Mouse (Mus musculus) bone marrow macrophage, adult 2 months (primary cell): ENCODE results near the gene Exoc6b. TPM values are rescaled to one million over a fixed set of nuclear protein-coding genes. Genes with fewer than 3 reads are reported as not detected.
A peak's percentile ranks its signal among the peaks of the same experiment; 100 is the strongest.

ENCODE experiments used
- H3K27ac ChIP-seq: 2 replicates; pipeline ENCODE4 v1.5.1; 2012; ENCODE audit warnings: low read depth, low read length; ENCODE audit not compliant: insufficient read depth
- H3K4me1 ChIP-seq: 2 replicates; pipeline ENCODE4 v1.6.1; 2012; ENCODE audit warnings: low read length; ENCODE audit not compliant: control insufficient read depth, insufficient read depth
- H3K4me3 ChIP-seq: 2 replicates; pipeline ENCODE4 v1.5.1; 2012; ENCODE audit warnings: mild to moderate bottlenecking, low read length, moderate library complexity; ENCODE audit not compliant: insufficient read depth
- CTCF ChIP-seq: IDR thresholded peaks from 2 replicates; pipeline ENCODE4 v1.5.1; 2012; ENCODE audit warnings: low read depth, mild to moderate bottlenecking, low read length, moderate library complexity
- POLR2A ChIP-seq: IDR thresholded peaks from 2 replicates; pipeline ENCODE4 v1.6.1; 2012; ENCODE audit warnings: mild to moderate bottlenecking, low read depth, low read length, borderline replicate concordance
- polyA plus RNA-seq: library from polyadenylated mRNA; stranded (reverse); fragments of >200 nt; gene quantifications from 2 replicates; pipeline ENCODE4 v1.2.4, GENCODE M21; 2012; ENCODE audit not compliant: missing spikeins, insufficient read depth, insufficient read length

Exoc6b gene
- polyA plus RNA-seq, 1 experiment, result 18.8 TPM

DNA sequence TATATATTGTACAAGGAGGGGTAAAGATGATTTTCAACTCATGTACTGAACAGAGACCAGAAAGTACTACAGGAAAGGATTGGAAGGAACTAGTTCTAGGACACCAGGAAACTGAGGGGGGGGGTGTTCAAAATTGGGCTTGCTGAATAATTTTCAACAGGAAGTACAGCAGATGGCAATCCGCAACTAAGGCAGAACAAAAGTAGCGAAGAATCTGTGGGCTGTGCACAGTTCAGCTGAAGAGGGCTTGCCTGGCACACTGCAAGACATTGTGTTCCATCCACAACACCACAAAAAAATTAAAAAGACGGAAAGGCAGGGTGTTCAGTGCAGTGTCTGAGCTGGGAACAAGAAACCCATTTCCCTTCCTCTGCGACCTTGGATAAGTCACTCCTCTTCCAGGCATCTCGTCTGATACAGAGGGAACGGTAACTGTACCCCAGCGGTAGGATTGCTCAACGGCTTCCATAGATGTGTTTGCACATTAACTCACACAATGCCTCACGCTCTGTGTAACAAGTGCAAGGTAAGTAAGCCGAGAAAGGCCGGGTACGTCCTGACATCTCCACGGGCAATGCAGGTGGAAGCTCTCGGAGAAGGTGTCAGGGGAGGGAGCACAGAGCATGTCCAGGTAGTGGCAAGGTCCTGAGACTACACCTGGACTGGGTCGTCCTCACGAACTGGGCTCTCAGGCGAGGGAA is 841 bp downstream of the Exoc6b start:
- Histone ChIP-seq H3K4me3 (peak overlapping the region; percentile 86), H3K4me1 (peaks cover 10% of the 10 kb centered on the region), H3K27ac (peak overlapping the region; percentile 46)
- TF ChIP-seq CTCF (no peak), POLR2A (no peak)

DNA sequence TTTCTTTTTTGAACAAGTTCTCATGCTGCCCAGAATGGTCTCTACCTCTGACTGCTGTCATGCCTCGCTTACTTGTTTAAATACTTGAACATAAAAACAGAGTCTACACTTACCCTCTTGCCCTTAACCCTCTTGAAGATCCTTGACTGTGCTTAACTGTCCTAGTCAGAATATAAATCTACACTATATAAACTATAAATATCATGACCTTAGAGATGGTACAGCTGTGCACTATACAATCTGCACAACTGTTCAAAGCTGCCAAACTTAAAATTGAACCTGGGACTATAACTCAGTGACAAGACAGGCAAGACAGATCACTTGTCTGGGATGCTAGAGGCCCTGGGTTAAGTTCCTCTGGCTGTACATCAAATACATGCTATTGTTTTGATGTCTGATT is 11.7 kb downstream of the Exoc6b start:
- TF ChIP-seq CTCF (no peak), POLR2A (no peak)
- no peak overlapping the region for H3K4me3 ChIP-seq
- no peak overlapping the region for H3K27ac ChIP-seq
- 0 out of 2 replicates have a peak, but pooled peaks cover 4% of the 10 kb centered on the region for H3K4me1 ChIP-seq

DNA sequence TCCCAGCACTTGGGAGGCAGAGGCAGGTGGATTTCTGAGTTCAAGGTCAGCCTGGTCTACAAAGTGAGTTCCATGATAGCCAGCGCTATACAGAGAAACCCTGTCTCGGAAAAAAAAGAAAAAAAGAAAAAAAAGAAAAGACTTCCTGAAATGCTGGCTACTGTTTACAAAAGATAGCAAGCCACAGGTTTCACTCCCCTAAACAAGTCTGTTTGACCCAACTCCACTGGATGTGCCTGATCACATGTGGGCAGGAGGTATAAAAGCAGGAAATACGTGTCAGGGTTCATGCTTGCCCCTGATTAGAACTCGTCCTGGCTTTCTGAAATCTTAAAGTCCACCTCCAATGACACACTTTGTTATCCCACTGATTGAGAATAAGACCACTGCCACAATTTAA is 18.2 kb downstream of the Exoc6b start:
- Histone ChIP-seq H3K4me3 (no peak overlapping the region), H3K27ac (no peak overlapping the region), H3K4me1 (no peaks in the 10 kb centered on the region)
- TF ChIP-seq CTCF (no peak), POLR2A (no peak)

DNA sequence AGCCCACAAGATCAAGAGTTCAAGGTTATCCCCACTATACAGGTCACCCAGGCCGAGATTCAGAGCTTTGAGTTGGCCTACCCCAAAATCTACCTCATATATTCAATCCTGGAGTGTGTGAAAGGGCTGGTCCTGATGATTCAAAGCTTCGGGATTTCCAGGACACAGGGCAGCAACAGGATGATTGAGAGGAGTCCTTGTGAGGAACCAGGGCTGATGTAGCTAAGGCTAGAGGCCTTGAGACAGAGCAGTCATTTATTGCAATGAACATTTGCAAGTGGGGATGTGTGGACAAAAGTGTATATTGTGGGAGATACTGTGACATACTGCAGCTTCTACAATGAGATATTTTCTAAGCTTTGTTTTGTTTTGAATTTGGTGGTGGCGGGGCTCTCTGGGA is 22.8 kb downstream of the Exoc6b start:
- no peak for TF ChIP-seq POLR2A
- no peak for TF ChIP-seq CTCF
- H3K27ac ChIP-seq, result no peak overlapping the region
- no peaks in the 10 kb centered on the region for H3K4me1 ChIP-seq
- H3K4me3 ChIP-seq, result no peak overlapping the region

GRCm38 (mm10) chr6:85044621-85045152 is 24.6 kb downstream of the Exoc6b start:
- no peaks in the 10 kb centered on the region for H3K4me1 ChIP-seq

DNA sequence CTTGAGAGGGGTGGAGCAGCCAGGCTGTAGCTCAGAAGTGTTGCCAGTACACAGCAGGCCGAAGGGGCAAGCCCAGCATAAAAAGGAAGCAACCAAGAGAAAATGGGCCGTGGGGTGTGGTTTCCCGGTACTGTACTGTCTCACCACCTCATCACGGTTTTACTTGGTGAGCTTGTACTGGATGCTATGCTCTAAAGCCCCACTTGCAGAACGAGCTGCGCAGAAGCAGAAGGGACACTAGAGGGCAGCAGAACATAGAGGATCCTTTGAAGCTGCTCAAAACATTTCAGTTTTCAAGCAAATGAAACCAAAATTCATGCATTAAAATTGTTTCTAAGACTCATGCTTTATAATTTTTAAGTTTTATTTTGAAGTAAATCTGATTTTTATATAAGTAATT is 31.6 kb downstream of the Exoc6b start:
- H3K4me1 ChIP-seq, result peaks cover 6% of the 10 kb centered on the region
- H3K27ac ChIP-seq, result no peak overlapping the region
- TF ChIP-seq POLR2A, result no peak
- TF ChIP-seq CTCF, result peak; percentile 58
- no peak overlapping the region for H3K4me3 ChIP-seq

More at GRCm38 (mm10) chr6:85044621-85045152, 24.6 kb downstream of the Exoc6b start:
- H3K27ac ChIP-seq, result no peak overlapping the region
- TF ChIP-seq CTCF, result no peak
- TF ChIP-seq POLR2A, result no peak
- H3K4me3 ChIP-seq, result no peak overlapping the region

- Histone ChIP-seq H3K27ac (peak overlapping the region; percentile 64), H3K4me1 (peaks cover 39% of the 10 kb centered on the region), H3K4me3 (no peak overlapping the region)
- no peak for TF ChIP-seq CTCF
- TF ChIP-seq POLR2A, result no peak
Measured at GRCm38 (mm10) chr6:85029671-85030070, 39.6 kb downstream of the Exoc6b start.

DNA sequence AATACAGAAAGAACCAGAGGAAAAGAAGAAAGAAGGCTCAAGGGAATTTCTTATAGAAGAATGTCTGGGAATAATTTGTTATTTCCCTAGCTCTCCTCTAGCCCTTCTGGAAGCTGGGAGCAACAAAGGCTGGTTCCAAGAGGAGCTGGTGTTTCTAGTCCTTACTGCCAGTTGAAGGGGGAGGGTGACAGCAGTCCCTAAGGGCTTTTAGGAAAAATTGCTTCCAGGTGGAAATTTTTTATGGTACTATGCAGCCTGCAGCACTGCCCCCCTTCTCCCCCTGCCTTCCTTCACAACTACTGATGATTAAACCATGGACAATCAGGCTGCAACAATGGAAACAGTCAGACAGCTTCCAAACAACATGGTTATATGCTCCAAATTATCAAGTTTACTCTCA is 44.9 kb downstream of the Exoc6b start:
- H3K27ac ChIP-seq, result no peak overlapping the region
- no peak overlapping the region for H3K4me3 ChIP-seq
- TF ChIP-seq POLR2A, result no peak
- no peak for TF ChIP-seq CTCF
- peaks cover 31% of the 10 kb centered on the region for H3K4me1 ChIP-seq

DNA sequence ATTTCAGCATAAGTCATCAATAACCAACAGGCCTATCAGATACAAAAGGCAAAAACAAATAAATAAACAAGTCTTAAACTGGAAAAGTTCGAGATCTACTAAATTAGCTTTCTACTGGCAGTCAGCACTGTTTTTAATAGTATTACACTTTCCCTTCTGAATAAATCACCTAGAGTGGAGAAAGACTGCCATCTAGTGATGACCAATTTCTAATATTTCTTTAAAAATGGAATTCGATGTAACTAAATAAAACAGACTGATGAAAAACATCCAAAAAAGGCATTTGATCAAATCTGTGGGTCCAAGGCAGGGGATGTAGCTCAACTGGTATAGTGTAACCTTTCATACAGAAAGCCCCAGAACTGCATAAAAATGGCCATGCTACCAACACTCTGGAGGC is 52.3 kb downstream of the Exoc6b start:
- Histone ChIP-seq H3K27ac (no peak overlapping the region), H3K4me1 (no peaks in the 10 kb centered on the region), H3K4me3 (no peak overlapping the region)
- TF ChIP-seq CTCF (no peak), POLR2A (no peak)

DNA sequence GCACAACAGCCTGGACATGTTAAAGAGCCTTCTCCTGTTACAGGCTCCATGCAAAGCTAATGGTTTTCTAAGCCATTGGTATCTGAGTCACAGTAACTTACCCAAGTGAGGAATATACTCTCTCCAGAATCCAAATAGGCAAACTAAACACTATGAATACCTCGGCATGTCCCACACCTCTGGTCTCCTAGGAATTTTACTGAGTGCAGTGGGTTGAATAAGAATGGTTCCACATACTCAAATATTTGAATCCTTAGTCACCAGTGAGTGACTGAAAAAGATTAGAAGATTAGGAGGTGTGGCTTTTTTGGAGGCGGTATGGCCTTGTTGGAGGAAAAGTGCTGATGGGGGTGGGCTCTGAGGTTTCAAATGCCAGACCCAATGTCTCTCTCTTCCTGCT is 55.4 kb downstream of the Exoc6b start:
- Histone ChIP-seq H3K27ac (no peak overlapping the region), H3K4me1 (no peaks in the 10 kb centered on the region), H3K4me3 (no peak overlapping the region)
- TF ChIP-seq CTCF (no peak), POLR2A (no peak)
